Mouse (Mus musculus): Measurements from ENCODE around the gene Pced1a. TPM values are rescaled to one million over a fixed set of nuclear protein-coding genes. Genes with fewer than 3 reads are reported as not detected.

Gene Pced1a
- polyA plus RNA-seq, 1 experiment from 2014 or later: 3.8 TPM

DNA sequence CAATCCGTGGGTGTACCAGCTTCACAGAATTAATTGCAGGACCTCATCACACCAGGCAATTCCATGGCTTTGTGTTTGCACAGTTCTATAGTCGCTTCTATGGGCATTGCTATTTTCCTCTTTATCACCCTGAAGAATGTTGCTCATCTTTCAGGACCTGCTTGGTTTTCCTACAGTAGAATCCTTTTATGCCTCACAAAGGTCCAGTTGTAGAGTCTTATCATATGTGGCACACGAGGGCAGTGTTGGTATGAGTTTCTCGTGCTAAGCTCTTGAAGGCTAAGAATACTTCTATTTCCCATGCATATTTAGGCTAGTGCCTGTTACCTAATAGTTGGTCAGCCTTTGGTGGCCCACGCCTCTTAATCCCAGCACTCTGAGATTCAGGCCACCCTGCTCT lies 611 bp upstream of the Pced1a start:
- Histone ChIP-seq H3K9ac (ENCODE audit: low read depth, low read length) (peak overlapping the region; percentile 86), H3K27me3 (ENCODE audit: control insufficient read depth, insufficient read depth, low read depth, low read length) (no peaks in the 10 kb centered on the region), H3K27ac (ENCODE audit: low read length) (no peak overlapping the region), H3K9me3 (replicated peaks; ENCODE audit: control insufficient read depth, low read length) (no peaks in the 10 kb centered on the region), H3K4me3 (ENCODE audit: low read depth, low read length) (peak overlapping the region; percentile 87), H3K4me1 (ENCODE audit: control insufficient read depth, low read depth, low read length) (peaks cover 17% of the 10 kb centered on the region), H3K36me3 (ENCODE audit: control insufficient read depth, insufficient read depth) (no peaks in the 10 kb centered on the region), H3K4me2 (ENCODE audit: low read depth, low read length) (peak overlapping the region; percentile 96)
- no peak for ATAC-seq (ENCODE audit: low read depth)
- WGBS (ENCODE audit: insufficient replicate concordance): 16% methylated on average over 5 of the region's 5 CpGs

DNA sequence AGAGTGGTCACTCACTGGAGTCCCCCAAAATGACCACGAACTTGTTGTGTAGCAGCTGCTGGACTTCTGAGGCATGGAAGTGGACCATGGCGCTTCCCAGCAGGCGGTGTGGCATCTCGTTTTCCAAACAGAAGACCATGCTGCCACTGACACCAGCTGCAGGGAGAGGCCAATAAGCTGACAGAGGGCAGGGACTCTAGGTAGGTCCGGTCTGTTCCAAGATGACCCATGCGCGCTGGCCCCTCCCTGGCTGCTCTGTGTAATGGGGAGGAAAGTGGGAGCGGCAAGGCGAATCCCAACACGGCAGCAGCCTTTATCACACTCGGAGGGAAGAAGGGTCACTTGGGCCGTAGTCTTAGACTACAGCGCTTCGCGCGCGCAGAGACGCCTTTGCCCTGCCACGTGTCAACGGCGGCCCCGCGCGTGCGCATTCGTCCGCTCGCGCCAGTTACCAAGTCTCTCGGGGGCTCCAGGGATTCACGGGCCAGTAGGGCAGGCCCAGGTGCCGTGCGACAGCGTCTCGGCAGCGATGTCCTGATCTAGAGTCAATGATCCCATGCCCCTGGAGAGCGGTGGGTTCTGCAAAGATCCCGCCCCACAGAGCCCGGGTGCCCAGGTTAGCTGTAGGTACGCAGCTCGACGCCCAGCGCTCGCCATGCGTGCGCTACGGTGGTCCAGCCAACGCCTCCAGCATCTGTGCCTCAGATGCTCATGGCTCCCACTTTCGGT lies 940 bp downstream of the Pced1a start:
- H3K4me1 ChIP-seq (ENCODE audit: control insufficient read depth, low read depth, low read length): peaks cover 14% of the 10 kb centered on the region
- H3K4me2 ChIP-seq (ENCODE audit: low read depth, low read length): peak overlapping the region; percentile 96
- 16% methylated on average over 49 of the region's 49 CpGs for WGBS (ENCODE audit: insufficient replicate concordance)
- no peaks in the 10 kb centered on the region for H3K27me3 ChIP-seq (ENCODE audit: control insufficient read depth, insufficient read depth, low read depth, low read length)
- no peaks in the 10 kb centered on the region for H3K9me3 ChIP-seq (replicated peaks; ENCODE audit: control insufficient read depth, low read length)
- peak; percentile 49 for ATAC-seq (ENCODE audit: low read depth)
- peak overlapping the region; percentile 87 for H3K4me3 ChIP-seq (ENCODE audit: low read depth, low read length)
- H3K27ac ChIP-seq (ENCODE audit: low read length): peak overlapping the region; percentile 83
- peak overlapping the region; percentile 86 for H3K9ac ChIP-seq (ENCODE audit: low read depth, low read length)
- no peaks in the 10 kb centered on the region for H3K36me3 ChIP-seq (ENCODE audit: control insufficient read depth, insufficient read depth)

DNA sequence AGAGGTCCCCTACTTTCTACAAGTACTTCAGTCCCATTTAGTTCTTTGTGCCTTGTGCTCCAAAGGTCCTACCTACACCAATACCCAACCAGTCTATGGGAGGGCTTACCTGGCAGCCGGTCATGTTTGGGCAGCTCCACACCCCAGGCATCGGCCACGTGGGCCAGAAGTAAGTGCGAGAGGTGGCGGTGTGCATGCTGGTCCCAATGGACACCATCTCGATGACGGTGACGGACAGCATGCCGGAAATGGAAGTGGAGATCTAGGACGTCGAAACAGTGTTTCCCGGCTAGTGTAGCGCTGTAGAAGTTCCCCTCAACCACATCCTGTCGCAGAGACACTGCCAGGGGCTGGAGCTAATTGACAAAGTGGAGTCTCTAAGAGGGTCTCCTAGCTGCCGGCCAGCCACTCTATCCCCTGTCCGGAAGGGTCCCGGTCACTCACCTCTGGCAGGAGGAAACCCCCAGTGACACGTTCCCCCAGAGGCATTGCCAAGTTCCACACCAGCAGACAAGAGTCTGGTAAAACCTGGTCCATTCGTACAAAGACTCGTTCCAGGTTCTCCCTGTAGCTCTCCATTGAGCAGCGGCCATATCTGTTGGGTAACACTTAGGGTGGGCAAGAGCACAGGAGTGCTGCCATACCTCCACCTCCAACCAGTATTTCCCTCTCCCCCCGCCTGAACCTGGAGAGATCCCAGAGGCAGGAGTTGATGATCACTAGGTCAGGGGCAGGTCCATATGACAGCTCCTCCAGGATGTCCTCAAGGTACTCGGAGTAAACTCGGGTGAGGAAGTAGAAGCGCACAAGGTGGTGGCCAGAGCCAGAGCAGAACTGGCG lies 2.5 kb downstream of the Pced1a start:
- Histone ChIP-seq H3K4me2 (ENCODE audit: low read depth, low read length) (no peak overlapping the region), H3K9me3 (replicated peaks; ENCODE audit: control insufficient read depth, low read length) (no peaks in the 10 kb centered on the region), H3K9ac (ENCODE audit: low read depth, low read length) (no peak overlapping the region), H3K36me3 (ENCODE audit: control insufficient read depth, insufficient read depth) (no peaks in the 10 kb centered on the region), H3K27ac (ENCODE audit: low read length) (no peak overlapping the region), H3K4me1 (ENCODE audit: control insufficient read depth, low read depth, low read length) (peaks cover 14% of the 10 kb centered on the region), H3K27me3 (ENCODE audit: control insufficient read depth, insufficient read depth, low read depth, low read length) (no peaks in the 10 kb centered on the region), H3K4me3 (ENCODE audit: low read depth, low read length) (no peak overlapping the region)
- 81% methylated on average over 26 of the region's 26 CpGs for WGBS (ENCODE audit: insufficient replicate concordance)
- ATAC-seq (ENCODE audit: low read depth): no peak

DNA sequence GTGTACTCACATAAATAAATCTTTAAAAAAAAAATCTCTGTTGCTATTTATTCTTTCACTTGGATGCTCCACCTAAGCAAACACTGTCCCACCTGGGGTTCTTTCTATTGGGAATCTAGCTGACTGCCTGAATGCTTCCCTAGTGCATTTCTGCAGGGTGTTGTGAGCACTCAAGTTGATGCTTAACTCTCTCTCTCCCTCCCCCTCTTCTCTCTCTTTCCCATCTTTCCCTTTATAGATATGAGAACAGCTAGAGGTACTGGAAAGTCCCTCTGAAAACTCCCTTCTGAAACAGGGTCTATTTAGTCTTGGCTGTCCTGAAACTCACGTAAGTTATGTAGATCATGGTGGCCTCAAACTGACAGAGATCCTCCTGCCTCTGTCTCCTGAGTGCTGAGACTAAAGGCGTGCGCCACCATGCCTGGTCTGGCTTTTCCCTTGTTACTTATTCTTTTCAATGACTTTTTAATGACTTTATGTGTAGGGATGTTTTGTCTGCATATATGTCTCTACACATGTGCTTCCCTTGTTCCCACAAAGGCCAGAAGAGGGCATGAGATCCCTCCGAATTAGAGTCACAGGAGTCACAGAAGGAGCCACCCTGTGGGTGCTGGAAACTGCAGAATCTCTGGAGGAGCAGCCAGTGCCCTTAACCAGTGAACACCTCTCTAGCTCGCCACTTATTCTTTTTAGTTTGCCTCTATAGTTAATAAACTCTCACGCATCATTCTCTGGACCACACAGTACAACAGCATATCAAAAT lies 10.2 kb downstream of the Pced1a start:
- Histone ChIP-seq H3K9ac (ENCODE audit: low read depth, low read length) (no peak overlapping the region), H3K36me3 (ENCODE audit: control insufficient read depth, insufficient read depth) (no peaks in the 10 kb centered on the region), H3K27me3 (ENCODE audit: control insufficient read depth, insufficient read depth, low read depth, low read length) (no peaks in the 10 kb centered on the region), H3K4me3 (ENCODE audit: low read depth, low read length) (no peak overlapping the region), H3K27ac (ENCODE audit: low read length) (no peak overlapping the region), H3K4me2 (ENCODE audit: low read depth, low read length) (no peak overlapping the region), H3K4me1 (ENCODE audit: control insufficient read depth, low read depth, low read length) (no peaks in the 10 kb centered on the region), H3K9me3 (replicated peaks; ENCODE audit: control insufficient read depth, low read length) (no peaks in the 10 kb centered on the region)
- 62% methylated on average over 6 of the region's 6 CpGs for WGBS (ENCODE audit: insufficient replicate concordance)
- no peak for ATAC-seq (ENCODE audit: low read depth)

DNA sequence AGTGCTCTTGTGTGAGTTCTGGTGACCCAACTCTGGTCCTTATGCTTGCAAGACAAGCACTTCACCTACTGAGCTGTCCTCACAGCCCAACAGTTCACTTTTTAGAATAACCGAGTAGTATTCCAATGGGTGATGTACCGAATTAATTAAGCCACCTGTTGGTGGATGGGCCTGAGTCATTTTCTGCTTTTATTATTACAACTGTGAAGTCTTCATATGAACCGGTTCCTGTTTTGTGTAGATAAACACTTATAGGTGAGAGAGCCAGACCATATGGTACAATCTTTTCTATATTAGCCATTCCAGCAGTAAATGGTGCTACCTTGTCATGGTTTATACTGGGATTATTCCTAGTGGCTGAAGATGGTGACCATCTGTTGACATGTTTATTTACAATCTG lies 11.7 kb downstream of the Pced1a start:
- no peak overlapping the region for H3K27ac ChIP-seq (ENCODE audit: low read length)

DNA sequence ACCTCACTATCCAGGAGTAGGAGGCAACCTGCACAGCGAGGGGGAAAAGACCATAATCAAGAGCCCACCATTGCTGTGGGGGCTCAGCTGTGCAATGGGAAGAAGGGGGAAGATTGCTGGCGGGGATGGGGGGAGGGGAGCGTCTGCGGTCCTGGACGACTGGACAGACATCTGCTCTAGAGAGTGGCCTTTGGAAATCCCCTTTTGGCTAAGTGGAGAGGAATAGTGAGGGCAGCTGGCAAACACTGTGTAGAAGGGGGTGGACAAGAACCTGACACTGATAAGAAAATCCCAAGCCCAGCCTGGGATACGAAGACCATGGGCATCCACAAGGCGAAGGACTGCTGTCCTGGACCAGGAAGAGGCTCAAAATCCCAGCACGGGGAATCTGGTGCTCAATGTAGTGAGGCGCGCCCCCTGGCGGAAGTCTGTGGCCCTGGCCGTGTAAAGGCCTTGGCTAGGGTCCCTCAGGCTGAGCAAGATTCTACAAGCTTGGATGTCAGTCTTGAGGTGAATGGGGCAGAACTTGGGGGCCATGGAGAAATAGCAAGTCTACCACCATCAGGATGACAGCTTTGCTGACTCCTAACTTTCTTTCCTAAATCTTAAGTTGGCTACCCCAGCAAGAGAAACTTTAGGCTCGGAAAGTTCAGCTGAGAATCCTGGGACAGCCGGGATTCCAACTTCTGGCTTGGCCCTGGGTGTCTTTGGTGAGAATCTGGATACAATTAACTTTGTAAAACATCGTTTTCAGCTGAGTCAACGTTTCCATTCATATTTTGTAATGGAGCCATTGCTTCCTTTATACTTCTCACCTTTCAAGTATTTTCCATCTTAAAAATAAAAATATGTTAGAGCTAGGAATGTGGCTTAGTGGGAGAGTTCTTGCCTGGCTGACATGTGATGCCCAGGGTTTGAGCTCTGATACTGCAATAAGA lies 12.7 kb downstream of the Pced1a start:
- Histone ChIP-seq H3K27me3 (ENCODE audit: control insufficient read depth, insufficient read depth, low read depth, low read length) (no peaks in the 10 kb centered on the region), H3K9ac (ENCODE audit: low read depth, low read length) (no peak overlapping the region), H3K4me2 (ENCODE audit: low read depth, low read length) (no peak overlapping the region), H3K4me1 (ENCODE audit: control insufficient read depth, low read depth, low read length) (no peaks in the 10 kb centered on the region), H3K4me3 (ENCODE audit: low read depth, low read length) (no peak overlapping the region), H3K9me3 (replicated peaks; ENCODE audit: control insufficient read depth, low read length) (no peaks in the 10 kb centered on the region), H3K27ac (ENCODE audit: low read length) (no peak overlapping the region), H3K36me3 (ENCODE audit: control insufficient read depth, insufficient read depth) (no peaks in the 10 kb centered on the region)
- WGBS (ENCODE audit: insufficient replicate concordance): 32% methylated on average over 16 of the region's 16 CpGs
- no peak for ATAC-seq (ENCODE audit: low read depth)

More for the DNA sequence above, 11.7 kb downstream of the Pced1a start:
- ATAC-seq (ENCODE audit: low read depth): no peak
- Histone ChIP-seq H3K4me3 (ENCODE audit: low read depth, low read length) (no peak overlapping the region), H3K27me3 (ENCODE audit: control insufficient read depth, insufficient read depth, low read depth, low read length) (no peaks in the 10 kb centered on the region), H3K4me2 (ENCODE audit: low read depth, low read length) (no peak overlapping the region), H3K4me1 (ENCODE audit: control insufficient read depth, low read depth, low read length) (no peaks in the 10 kb centered on the region), H3K9me3 (replicated peaks; ENCODE audit: control insufficient read depth, low read length) (no peaks in the 10 kb centered on the region), H3K36me3 (ENCODE audit: control insufficient read depth, insufficient read depth) (no peaks in the 10 kb centered on the region), H3K9ac (ENCODE audit: low read depth, low read length) (no peak overlapping the region)
- WGBS (ENCODE audit: insufficient replicate concordance): 62% methylated on average over 3 of the region's 3 CpGs

DNA sequence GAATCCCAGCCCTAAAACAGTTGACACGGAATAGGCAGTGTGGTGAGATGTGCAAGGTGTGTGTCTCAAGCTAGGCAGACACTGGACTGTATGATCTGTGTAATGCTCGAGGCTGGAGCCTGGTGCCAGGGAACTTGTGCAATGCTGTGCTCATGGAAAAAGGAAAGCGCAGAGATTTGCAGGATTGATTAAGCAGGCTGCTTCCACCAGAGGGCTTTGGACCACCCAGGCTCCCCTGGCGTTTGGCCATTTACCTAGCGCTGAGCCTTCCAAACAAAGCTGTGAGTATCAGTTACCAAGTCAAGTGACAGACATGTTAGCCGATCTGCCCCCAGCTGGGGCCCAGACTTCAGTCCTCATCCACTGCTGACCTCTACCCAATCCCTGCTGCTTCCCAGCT lies 16.3 kb downstream of the Pced1a start:
- ATAC-seq (ENCODE audit: low read depth): no peak
- Histone ChIP-seq H3K4me1 (ENCODE audit: control insufficient read depth, low read depth, low read length) (no peaks in the 10 kb centered on the region), H3K27me3 (ENCODE audit: control insufficient read depth, insufficient read depth, low read depth, low read length) (no peaks in the 10 kb centered on the region), H3K4me2 (ENCODE audit: low read depth, low read length) (no peak overlapping the region), H3K36me3 (ENCODE audit: control insufficient read depth, insufficient read depth) (no peaks in the 10 kb centered on the region), H3K9ac (ENCODE audit: low read depth, low read length) (no peak overlapping the region), H3K27ac (ENCODE audit: low read length) (no peak overlapping the region), H3K4me3 (ENCODE audit: low read depth, low read length) (no peak overlapping the region), H3K9me3 (replicated peaks; ENCODE audit: control insufficient read depth, low read length) (no peaks in the 10 kb centered on the region)
- 35% methylated on average over 6 of the region's 6 CpGs for WGBS (ENCODE audit: insufficient replicate concordance)

DNA sequence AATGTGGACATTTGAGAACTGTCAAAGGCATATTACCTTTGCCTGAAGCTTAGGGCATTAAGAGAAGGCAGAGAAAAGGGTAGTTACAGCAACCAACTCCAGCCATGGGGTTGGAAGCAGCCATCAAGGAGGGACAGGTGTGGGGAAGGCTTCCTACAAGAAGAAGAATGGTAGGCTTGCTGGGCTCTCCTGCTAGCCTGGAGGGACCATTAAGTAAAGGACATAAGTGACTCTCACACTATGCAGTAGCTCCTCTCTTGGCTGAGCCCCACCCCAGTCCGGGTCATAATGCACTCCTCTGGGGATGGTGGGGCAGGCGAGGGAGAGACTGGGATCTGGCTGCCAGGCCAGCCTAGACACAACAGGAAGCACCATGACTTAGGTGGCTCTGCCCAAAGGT lies 18.3 kb downstream of the Pced1a start, which contains the start of gene Tmem239:
Gene Tmem239, plus strand, starts transcription at position 301 of the 400 bp plus-strand sequence.
- H3K9ac ChIP-seq (ENCODE audit: low read depth, low read length): no peak within 1 kb of the TSS
- no peaks in the 10 kb centered on the region for H3K27me3 ChIP-seq (ENCODE audit: control insufficient read depth, insufficient read depth, low read depth, low read length)
- 54% methylated on average over 2 of the region's 2 CpGs for WGBS (ENCODE audit: insufficient replicate concordance)
- H3K27ac ChIP-seq (ENCODE audit: low read length): no peak within 1 kb of the TSS
- H3K9me3 ChIP-seq (replicated peaks; ENCODE audit: control insufficient read depth, low read length): no peaks in the 10 kb centered on the region
- no peak within 1 kb of the TSS for H3K4me3 ChIP-seq (ENCODE audit: low read depth, low read length)
- no peaks in the 10 kb centered on the region for H3K36me3 ChIP-seq (ENCODE audit: control insufficient read depth, insufficient read depth)
- no peaks in the 10 kb centered on the region for H3K4me1 ChIP-seq (ENCODE audit: control insufficient read depth, low read depth, low read length)
- H3K4me2 ChIP-seq (ENCODE audit: low read depth, low read length): no peak within 1 kb of the TSS
- no peak for ATAC-seq (ENCODE audit: low read depth)
